Mouse (Mus musculus): Measurements from ENCODE around the gene Mpped1.

The Mpped1 gene

DNA sequence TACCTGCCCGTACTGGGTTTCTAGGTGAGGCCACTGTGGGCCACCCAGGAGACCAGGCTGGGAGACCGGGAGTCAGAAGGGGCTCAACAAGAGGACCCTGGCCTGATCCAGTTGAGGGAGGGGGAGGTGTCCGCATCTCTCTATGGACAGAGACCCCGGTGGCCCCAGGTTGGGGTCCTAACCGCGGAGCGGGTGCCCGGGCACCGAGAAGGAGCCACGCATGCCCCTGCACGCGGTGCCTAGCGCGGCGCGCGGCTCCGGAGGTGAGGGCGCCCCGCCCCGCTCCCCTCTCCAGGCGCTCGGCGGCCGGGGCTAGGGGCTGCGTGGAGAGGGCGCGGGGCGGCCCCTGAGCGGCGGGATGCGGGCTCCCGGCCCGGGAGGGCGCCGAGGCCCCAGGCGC is at the start of gene Mpped1:
TSS of gene Mpped1 (plus strand) at position 81 of the 400 bp plus-strand sequence.
- no peak for DNase-seq (ENCODE audit: low read depth)

DNA sequence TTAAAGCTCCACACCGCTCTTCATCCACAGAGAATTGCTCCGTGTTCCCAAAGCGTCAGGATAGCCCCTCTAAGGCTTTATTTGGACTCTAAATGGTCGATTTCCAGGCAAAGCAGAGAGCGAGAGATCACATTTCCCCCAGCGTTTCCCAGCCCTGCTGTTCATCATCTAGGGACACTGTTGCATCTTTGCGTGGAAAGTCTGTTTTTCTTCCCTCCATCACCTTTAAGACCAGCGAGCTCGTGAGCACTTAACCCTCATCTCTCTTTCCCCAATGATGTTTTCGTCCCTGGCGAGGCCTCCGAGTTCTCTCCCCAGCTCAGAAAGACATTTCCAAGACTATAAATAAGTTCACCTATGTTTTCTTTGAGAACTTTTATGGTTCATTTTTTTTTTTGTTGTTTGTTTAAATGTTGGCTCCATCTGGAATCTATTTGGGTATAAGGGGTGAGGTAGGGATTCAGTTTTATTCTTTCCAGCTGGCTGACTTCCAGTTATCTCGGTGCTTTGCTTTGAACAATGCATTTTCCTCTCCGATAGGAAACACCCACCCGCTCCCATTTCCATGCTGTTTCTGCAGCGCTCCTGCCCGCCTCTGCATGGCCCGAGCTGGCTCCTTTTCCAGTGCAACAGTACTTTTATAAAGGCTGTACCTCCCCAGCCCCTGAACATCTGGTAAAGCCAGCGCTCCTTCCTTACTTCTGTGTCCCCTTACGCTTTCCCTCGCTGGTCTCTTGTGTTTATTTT is 38.4 kb upstream of the Mpped1 start:
- no peak for DNase-seq (ENCODE audit: low read depth)

DNA sequence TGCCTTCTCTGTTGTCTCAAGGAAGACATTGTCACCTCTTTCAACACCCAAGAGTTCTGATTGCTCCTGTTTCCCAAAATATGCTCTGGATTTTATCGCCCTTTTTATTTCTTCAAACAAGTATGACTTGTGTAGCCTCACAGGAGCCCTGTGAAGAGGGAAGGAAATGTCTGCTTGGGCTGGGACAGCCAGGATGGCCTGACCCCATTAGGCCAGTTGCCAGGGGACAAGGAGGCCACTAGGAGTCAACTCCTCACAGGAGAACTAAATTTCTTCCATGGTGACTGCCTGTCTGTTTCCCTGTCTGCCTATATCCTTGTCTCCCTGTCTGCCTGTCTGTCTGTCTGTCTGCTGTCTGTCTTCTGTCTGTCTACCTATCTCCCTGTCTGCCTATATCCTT is 37.2 kb upstream of the Mpped1 start:
- DNase-seq (ENCODE audit: low read depth) = no peak

DNA sequence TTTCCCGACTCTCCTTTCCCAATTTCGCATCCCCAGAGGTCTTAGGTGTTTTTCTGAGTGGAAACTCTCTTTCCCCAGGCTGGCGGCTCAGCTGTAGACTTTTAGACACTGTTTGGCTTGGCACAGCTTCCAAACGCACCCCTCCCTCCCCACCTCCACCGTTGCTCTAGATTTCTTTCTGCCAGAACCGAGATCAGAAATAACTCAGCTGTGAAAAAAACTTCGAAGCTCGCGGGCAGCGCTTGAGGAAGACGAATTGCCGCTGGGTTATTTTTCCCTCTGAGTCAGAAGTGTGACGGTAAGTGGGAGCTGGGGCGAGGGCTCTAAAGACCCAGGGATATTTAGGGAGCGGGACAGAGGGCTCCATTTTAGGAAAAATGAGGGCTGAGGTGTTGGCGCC is 33.0 kb upstream of the Mpped1 start:
- DNase-seq (ENCODE audit: low read depth) = no peak

DNA sequence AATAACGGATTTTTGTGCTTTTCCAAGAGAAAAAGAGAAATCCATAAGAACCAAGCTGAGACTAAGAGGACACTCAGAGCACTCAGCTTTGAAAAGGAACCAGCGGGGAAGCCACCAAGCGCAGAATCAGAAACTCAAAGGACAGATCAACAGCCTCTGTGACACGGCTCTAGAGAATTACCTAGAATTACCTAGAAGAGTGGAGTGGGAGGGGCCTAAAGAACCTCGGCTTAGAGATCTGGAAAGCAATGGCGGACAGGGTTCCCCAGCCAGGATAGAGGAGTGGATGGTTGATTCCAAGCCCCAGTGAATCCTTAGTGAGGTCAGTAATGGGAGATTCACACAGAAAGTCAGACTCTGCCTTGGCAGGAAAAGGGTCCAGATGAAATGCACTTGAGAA is 30.3 kb upstream of the Mpped1 start:
- DNase-seq (ENCODE audit: low read depth) = no peak

DNA sequence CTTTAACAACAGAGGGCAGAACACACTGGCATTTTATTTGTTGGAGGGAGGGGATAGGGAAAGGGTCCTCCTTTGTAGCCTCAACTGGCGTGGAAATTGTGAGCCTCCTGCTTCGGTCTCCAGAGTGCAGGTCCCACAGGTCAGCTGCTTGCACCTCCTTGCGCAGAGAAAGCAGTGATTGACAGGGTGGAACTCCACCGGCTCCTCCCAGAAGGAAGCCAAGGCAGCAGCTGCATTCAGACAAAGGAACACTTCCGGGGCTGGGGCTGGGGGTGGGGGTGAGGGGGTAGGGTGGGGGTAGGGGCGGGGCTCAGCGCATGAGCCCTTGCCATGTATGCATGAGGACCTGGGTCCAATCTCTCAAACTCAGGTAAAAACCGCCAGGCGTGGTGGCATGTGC is 29.8 kb upstream of the Mpped1 start:
- DNase-seq (ENCODE audit: low read depth) = no peak

DNA sequence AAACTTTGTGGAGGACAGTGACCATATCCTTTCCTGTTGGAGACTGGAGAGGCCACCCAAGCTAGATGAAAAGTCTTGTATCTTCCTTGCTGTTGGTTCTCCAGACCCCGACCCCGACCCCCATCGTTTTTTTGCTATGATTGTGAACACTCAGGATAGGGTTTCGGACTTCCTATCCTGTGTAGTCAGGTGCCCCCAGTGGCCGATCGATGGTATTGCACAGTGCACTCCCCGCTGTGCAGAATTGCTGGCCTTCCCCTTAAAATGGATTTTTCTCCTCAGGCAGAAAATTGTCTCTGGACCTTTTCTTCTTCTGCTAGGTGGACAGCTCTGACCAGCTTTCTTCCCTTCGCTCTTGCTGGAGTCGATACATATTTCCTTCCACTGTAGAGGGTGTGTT is 22.5 kb upstream of the Mpped1 start:
- peak; percentile 19 for DNase-seq (ENCODE audit: low read depth)

DNA sequence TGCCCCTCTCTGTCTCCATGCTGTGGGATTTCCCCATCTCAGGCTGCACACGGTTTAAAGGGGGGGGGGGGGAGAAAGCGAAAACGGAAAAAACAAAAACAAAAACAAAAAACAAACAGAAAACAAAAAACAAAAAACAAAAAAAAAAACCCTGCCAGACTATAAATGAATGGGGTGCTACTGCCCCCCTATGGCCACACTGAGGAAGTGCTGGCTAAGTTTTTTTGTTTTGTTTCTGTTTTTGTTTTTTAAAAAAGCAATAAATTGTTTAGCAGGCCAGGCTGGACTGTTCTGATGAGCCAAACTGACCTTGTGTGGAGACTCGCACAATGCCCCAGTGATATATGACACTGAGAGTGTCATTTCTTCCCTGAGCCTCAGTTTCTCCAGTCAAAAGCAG is 20.3 kb upstream of the Mpped1 start:
- DNase-seq (ENCODE audit: low read depth) = peak; percentile 5

DNA sequence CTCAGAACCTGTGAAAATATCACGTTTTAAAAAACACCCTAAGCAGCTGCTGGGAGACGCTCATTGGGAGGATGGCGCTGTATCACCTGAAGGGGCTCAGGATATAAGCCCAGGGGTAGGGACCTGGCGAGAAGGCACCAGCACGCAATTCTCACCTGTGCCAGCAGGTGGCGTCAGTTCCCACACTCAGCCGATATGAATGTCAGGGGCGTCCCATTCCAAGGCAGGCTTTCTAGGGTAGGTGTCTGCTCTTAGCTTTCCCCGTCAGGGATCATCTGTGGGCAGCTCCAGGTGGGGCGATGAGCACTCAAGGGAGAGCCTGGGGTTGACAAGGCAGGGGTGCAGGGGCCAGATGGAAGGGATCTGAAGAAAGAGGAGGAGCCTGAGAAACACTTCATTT is 18.6 kb upstream of the Mpped1 start:
- DNase-seq (ENCODE audit: low read depth) = peak; percentile 30

DNA sequence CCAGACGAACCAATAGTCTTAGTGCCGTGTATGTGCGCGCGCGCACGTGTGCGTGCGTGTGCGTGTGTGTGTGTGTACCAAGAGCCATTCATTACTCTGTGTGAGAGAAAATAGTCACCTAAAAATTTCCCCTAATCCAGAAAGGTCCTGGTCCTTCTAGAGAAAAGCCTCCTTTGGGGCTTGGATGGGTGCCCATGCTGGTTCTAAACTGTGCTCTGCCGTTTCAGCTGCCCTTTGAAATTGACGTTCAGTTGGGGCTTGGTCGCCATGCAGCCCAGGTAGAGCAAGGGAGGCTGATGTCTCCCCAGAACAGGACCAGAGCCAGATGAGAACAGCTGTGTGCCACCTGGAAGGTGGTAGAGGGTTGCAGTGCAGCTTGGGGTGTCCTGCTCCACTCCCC is 17.8 kb upstream of the Mpped1 start:
- DNase-seq (ENCODE audit: low read depth) = no peak

DNA sequence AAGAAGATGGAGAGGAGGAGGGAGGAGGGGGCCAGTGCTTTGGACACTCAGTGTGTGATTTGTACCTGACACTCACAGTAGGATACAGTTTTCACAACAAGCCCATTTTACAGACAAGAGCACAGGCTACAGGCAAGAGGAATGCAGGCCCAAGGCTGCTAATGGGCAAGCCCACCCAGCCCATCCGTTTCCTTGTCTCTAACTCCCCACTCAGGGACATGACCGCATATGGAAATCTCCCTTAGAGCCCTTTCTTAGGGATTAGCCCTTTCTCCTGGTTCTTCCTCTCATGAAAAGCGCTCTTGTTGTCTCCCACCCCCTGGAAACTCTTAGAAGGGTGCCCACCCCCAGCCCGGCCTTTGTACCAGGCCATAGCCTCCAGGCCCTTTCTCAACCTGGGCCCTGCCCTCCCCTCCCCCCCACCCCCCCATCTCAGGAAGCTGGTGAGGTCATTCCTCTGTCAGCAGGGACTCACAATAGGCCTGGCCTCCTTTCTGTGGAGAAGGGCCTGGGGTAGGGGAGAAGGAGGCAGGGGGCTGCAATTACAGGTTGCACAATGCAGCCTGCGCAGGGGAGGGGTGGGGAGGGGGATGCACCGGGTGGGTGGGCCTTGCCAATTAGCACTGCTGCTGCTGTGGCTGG is 13.8 kb upstream of the Mpped1 start:
- no peak for DNase-seq (ENCODE audit: low read depth)

DNA sequence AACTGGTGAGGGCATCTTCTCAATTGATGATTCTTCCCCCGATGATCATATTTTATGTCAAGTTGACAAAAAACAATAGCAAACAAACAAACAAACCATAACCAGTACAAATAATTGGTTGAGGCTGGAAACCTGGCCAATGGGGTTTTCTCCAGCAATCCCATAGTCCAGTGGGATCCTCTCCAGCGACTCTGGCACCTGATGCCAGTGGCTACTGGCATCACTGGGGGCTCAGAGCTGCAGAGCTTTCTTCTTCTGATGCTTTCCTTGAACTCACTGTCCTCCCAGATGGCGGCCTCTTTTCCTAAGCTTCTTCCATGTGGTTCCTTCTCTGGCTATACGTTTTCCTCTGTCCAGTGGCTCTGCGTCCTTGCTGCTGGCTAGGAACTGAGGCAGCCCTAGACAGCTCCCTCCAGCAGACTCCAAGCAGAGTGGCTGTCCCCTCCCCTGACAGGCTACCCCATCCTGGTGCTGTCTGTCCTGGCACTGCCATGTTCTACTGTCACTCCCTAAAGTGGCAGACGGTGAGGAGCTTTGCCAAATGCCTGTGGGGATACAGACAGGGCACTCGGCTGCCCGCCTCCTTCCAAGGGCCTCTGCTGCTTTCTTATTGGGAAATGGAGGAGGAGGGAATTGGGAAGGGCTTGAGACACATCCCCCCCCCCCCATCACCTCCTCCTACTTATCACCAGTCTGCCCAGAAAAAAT is 7.8 kb upstream of the Mpped1 start:
- DNase-seq (ENCODE audit: low read depth) = no peak

DNA sequence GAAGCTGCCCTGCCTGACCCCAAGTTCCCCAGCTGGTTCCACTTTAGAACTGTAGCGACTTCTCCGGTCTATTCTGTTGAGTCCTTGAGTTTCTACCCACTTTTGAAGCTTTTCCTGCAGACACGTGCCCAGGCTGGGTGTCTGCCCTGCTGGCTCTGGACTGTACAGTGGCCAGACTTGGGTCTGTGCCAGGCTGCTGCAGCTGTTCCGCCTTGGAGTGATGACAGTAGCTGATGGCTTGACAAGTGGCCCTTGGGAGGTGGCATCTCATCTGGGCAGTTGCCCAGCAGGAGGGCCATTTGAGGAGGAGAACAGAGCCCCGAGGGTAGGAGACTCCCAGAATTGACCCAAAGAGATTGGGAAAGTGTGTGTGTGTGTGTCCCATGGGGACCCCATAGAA is 6.8 kb upstream of the Mpped1 start:
- no peak for DNase-seq (ENCODE audit: low read depth)

DNA sequence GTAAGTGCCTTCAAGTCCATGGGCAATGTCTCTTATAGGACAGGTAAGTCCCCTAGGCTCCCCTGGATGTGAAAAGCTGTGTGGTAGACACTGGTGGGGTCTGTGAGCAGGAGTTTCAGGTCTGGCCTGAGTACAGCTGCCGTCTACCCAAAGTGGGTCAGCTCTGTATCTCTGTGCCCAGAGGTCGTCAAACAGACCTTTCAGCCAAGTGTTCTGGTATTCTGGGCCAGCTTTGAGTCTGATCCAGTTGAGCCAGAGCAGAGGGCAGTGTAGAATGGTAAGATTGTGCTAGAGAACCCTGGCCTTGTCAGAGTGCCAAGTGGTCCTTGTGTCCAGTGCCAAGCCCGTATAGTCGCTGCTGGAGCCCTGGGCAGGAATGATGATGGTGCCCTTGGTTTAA is 6.3 kb upstream of the Mpped1 start:
- no peak for DNase-seq (ENCODE audit: low read depth)

DNA sequence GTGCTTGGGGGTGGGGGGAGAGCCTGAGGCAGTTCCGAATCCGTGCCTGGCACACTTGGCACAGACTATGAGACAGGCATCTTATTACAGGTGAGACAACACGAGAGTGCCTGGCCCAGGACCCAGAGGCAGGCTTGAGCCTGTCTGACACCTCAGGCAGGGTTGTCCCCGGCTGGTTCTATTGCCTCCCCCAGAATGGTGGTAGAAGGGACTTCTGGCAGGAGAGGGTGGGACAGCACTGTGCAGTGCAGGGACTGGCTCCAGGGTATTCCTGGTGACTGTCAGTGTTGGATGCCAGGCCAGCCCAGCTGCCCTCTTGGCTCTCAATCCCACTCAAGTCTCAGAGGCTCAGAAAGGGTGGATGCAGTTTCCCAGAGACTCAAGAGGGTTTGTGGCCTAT is 4.3 kb upstream of the Mpped1 start:
- DNase-seq (ENCODE audit: low read depth) = no peak

DNA sequence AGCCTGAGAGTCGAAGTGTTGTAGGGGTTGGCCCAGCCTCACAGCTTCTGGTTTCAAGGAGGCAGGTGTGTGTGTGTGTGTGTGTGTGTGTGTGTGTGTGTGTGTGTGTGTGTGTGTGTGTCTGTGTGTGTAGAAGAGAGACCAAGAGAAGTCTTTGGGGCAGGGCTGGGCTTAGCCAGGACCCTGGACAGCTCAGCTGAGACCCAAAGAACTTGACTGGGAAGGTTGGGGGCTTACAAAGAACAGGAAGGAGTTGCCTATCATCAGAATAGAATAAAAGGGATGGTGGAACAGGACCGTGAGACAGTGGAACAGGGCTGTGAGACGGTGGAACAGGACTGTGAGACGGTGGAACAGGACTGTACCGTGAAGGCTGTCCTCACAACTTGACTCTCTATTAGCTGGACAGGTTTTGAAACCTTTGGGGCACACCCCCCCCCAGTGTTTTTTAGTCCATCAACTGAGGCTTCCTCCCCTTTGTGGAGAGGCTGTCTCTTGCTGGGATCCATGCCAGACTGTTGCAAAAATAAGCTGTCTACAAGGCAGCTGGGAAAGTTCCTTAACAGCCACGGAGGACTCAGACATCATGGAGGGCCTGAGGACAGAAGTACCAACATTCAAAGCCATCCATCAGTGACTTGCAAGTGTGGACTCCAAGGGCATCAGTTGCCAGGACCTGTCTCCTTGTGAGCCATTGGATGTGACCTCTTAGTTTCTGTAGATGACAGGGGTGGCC is 2.8 kb upstream of the Mpped1 start:
- no peak for DNase-seq (ENCODE audit: low read depth)

DNA sequence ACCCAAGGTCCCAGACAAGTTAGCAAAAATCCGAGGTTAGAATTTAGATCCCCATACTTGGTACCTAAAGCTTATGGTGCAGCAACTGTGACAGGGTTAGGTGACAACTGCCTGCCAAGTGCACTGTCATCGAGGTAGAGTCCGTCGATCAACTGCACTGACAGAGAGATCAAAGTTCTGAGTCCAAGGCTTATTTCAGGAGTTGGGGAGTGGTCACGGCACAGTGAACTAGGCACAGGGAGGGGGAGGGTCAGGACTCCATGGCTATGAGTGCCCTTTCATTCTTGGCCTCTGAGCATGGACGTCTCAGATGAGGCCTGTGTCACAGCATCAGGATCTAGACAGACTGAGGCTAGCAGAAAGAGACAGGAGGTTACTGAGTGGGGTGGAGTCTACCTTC is 1.8 kb upstream of the Mpped1 start:
- DNase-seq (ENCODE audit: low read depth) = no peak

DNA sequence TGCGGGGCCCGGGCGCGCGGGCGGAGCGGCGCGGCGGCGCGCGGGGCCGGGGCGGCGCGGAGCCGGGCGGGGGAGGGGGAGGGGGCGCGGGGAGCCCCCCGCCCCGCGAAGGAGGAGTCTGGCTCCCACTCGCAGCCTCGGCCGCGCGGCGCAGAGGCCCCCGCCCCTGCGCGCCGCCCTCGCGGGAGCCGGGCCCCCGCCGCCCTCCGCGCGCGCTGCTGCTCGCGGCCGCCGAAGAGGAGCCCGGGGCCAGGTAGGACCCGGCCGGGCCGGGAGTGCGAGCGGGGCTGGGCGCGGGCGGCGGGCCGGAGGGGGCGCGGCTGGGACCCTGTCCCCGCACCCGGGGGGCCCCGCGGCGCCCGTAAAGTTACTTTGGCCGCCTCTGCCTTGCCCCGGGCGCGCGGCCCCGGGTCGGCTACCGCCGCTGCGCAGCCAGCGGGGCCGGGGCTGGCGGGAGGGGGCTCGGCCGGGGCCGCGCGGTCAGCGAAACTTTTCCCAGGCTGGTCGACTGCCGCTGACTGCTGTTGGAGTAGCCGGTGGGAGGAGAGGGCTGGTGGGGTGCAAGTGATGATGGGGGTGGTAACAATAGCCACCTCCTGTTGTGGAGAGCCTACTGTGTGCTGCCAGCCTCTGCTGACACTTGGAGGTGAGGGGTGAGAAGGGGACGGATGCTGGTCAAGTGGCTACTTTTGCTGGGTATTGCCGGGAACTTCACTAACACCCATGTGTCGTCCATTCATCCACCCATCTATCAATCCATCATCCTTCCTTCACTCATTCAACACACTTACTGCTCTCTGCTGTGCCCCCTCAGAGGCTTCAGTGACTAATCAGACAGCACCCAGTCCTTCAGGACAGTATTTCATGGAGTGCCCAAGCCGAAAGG is 831 bp downstream of the Mpped1 start:
- DNase-seq (ENCODE audit: low read depth) = no peak

DNA sequence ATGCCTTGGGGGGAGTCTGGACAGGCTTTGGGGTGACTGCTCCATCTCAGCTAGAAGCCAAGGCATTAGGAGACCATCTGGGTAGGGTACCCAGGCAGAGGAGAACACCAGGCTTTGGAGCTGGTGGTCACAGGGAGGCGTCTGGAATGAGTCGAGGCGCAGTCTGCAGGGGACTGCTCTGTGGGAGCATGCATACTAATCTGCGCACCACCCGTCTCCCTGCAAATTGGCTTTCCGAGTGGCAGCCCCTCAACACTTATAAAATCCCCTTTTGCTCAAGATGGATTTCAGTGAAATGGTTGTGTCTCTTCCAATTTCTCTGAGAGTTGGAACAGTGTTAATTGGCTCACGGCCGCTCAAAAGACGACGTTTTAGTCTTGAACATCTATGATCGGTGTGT is 2.0 kb downstream of the Mpped1 start:
- DNase-seq (ENCODE audit: low read depth) = no peak

DNA sequence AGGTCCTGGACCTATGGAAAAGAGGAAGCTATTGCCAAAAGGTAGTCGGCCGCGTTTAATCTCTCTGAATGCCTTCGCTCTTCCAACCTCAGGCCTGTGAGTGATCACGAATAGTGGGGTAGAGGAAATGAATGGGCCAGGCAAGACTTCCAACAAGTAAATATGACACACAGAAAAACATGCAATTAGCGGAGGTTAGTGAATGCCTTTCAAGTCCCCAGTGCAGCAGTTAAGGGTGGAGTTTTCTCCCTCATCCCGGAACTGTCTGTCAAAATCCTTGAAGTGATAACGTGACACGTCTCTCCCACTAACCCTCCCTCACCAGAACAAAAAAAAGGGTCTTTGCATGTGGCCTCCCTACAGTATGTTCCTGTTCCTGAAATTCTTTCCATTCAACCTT is 3.0 kb downstream of the Mpped1 start:
- DNase-seq (ENCODE audit: low read depth) = no peak

DNA sequence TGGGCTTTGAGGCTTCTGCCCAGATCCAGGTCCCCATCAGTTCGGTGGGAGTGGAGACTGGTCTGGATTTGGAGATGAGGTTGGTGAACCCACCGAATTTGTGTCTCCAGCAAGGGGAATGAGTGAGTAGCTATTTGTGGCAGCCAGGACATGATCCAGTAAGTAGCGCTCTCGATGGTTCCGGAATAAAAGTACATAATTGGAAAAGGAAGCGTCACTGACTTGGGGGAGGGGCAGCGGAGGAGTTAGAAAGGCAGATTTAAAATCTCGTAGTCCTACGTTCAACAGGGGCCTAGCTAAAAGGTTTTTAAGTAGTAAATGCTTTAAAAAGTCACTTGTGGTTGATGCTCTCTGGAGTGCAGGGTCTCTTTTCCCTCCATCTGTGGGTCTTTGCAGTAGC is 5.5 kb downstream of the Mpped1 start:
- no peak for DNase-seq (ENCODE audit: low read depth)

DNA sequence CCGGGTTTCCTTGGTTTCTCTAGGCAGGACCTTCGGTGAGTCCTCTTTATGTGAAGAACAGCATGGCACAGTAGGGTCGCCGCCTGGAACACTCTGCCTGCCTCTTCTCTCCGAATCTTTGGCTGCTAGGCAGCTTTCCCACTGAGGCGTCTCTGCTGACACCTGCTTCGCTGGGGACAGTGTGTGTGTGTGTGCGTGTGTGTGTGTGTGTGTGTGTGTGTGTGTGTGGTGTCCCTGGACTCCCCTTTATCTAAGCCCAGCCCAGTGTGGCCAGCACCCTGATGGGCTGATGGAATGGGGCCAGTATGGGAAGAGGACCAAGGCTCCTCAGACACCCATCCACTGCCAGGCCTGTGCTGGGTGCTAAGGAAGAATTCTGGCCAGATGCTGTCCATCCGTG is 9.8 kb downstream of the Mpped1 start:
- DNase-seq (ENCODE audit: low read depth) = no peak
